Comparison of ENCODE assay signal across 16 mouse cellular contexts in genomic region chr2:121447006-121447405, GRCm38 (mm10). TPM values are rescaled to one million over a fixed set of nuclear protein-coding genes. Genes with fewer than 3 reads are reported as not detected.
"Had no signal": no experiment of that assay in that cellular context is flagged by ENCODE, and none has a peak within 500 bp of the region (broad histone marks: within the 10 kb centered on the region; RNA-seq: fewer than 3 reads in every experiment).

No protein-coding gene starts in this region.

- H3K9me3 ChIP-seq: liver, embryonic 13.5 days; midbrain, embryonic 12.5 days; midbrain, embryonic 15.5 days; neural tube, embryonic 13.5 days had no signal

- H3K4me3 ChIP-seq: left cerebral cortex, adult 2 months; liver, embryonic 13.5 days; midbrain, embryonic 12.5 days; midbrain, embryonic 15.5 days; neural tube, embryonic 13.5 days had no signal

- H3K27ac ChIP-seq: left cerebral cortex, adult 2 months; midbrain, embryonic 12.5 days; midbrain, embryonic 15.5 days; neural tube, embryonic 13.5 days had no signal

- H3K36me3 ChIP-seq: midbrain, embryonic 15.5 days had no signal

- DNase-seq: kidney, postnatal 10 days; kidney, postnatal 36 days; layer of hippocampus, postnatal 36 days; liver, embryonic 13.5 days; lung, embryonic 14.5 days; thymus, adult 18-20 months; thymus, postnatal 36 days had no signal

RNA-seq across cellular contexts. Expression of gene Ell3, which starts 2.9 kb away (rescaled TPM):
- total RNA-seq: layer of hippocampus, adult 8-10 months; layer of hippocampus, postnatal 10 days; layer of hippocampus, postnatal 36 days; left cerebral cortex, adult 2 months; left cerebral cortex, postnatal 10 days; megakaryocyte, adult 5-6 weeks had no signal

RNA-seq across cellular contexts. Expression of gene Serinc4, which starts 9.6 kb away (rescaled TPM):
- total RNA-seq: liver, adult 2 months had no signal
- polyA plus RNA-seq: lung, embryonic 14.5 days had no signal
